Mouse (Mus musculus) kidney, adult 8-10 months (tissue): ENCODE measurements around the gene Btbd35f16.
"Not testable (repeated sequence)": the region's sequence is repeated elsewhere in the genome, so short reads cannot be mapped to it uniquely, and the experiment has no call there.

Experiments used
- DNase-seq, 2 experiments: peaks; one replicate each; pipeline ENCODE4 v3.0.0; 2022

Btbd35f16 gene

GRCm38 (mm10) chrX:3956902-3957301, at the start of gene Btbd35f16:
TSS of gene Btbd35f16 (minus strand) at chrX:3957002.
- not testable (repeated sequence) for DNase-seq
